Mouse (Mus musculus) CH12.LX (cell line): ENCODE data around the gene Slc38a2.

Experiments used
- CHD1 ChIP-seq: IDR thresholded peaks from 2 replicates; pipeline ENCODE4 v1.6.1; 2012; ENCODE audit warnings: low read depth, low read length, improper control_type of control experiment, inconsistent platforms
- CTCF ChIP-seq, 2 experiments: IDR thresholded peaks in 1 of 2; conservative IDR thresholded peaks in 1 of 2; 2 replicates each; pipeline ENCODE4 v1.5.1; 2011 to 2012; ENCODE audit warnings: low read depth in 2 of 2, low read length in 2 of 2, improper control_type of control experiment in 1 of 2, inconsistent platforms in 1 of 2, mild to moderate bottlenecking in 1 of 2, moderate library complexity in 1 of 2
- E2F4 ChIP-seq: IDR thresholded peaks from 2 replicates; pipeline ENCODE4 v1.6.1; 2011; ENCODE audit warnings: low read depth, low read length, improper control_type of control experiment; ENCODE audit not compliant: insufficient replicate concordance
- EP300 ChIP-seq: IDR thresholded peaks from 2 replicates; pipeline ENCODE4 v1.6.1; 2011; ENCODE audit warnings: low read length, improper control_type of control experiment
- HCFC1 ChIP-seq: IDR thresholded peaks from 2 replicates; pipeline ENCODE4 v1.6.1; 2012; ENCODE audit warnings: low read depth, mild to moderate bottlenecking, inconsistent platforms, low read length, improper control_type of control experiment
- MAX ChIP-seq: IDR thresholded peaks from 2 replicates; pipeline ENCODE4 v1.6.1; 2011; ENCODE audit warnings: low read length, improper control_type of control experiment
- MYC ChIP-seq: IDR thresholded peaks from 2 replicates; pipeline ENCODE4 v1.6.1; 2011; ENCODE audit warnings: low read depth, mild to moderate bottlenecking, improper control_type of control experiment, low read length
- NELFE ChIP-seq: IDR thresholded peaks from 2 replicates; pipeline ENCODE4 v1.6.1; 2011; ENCODE audit warnings: low read depth, low read length, improper control_type of control experiment
- POLR2A ChIP-seq: IDR thresholded peaks from 2 replicates; pipeline ENCODE4 v1.6.1; 2011; ENCODE audit warnings: low read depth, mild to moderate bottlenecking, improper control_type of control experiment, low read length
- POLR2AphosphoS2 ChIP-seq: IDR thresholded peaks from 2 replicates; pipeline ENCODE4 v1.6.1; 2011; ENCODE audit warnings: low read depth, low read length, improper control_type of control experiment
- SIN3A ChIP-seq: IDR thresholded peaks from 2 replicates; pipeline ENCODE4 v1.6.1; 2012; ENCODE audit warnings: low read length, improper control_type of control experiment, inconsistent platforms
- USF1 ChIP-seq: IDR thresholded peaks from 2 replicates; pipeline ENCODE4 v1.6.1; 2014; ENCODE audit warnings: low read depth, mild to moderate bottlenecking, inconsistent platforms, low read length, improper control_type of control experiment
- ZKSCAN1 ChIP-seq: IDR thresholded peaks from 2 replicates; pipeline ENCODE4 v1.6.1; 2012; ENCODE audit warnings: low read depth, inconsistent platforms, low read length, improper control_type of control experiment, borderline replicate concordance
- ZNF384 ChIP-seq: IDR thresholded peaks from 2 replicates; pipeline ENCODE4 v1.6.1; 2012; ENCODE audit warnings: low read depth, low read length, improper control_type of control experiment, inconsistent platforms

- no peak for TF ChIP-seq POLR2AphosphoS2
- no peak for TF ChIP-seq MAX
- no peak for TF ChIP-seq EP300
- TF ChIP-seq CHD1 = no peak
- TF ChIP-seq CTCF (conservative IDR thresholded peaks at IDR 0.05 in 1 of 2, IDR thresholded peaks at IDR 0.05 in 1 of 2; ENCODE audit: low read depth in 2 of 2, low read length in 2 of 2) = no peak
- TF ChIP-seq USF1 = no peak
- TF ChIP-seq POLR2A = no peak
- TF ChIP-seq ZNF384 = no peak
- TF ChIP-seq E2F4 = no peak
- no peak for TF ChIP-seq MYC
- no peak for TF ChIP-seq SIN3A
- no peak for TF ChIP-seq ZKSCAN1
- no peak for TF ChIP-seq NELFE
- TF ChIP-seq HCFC1 = no peak
Observed at GRCm38 (mm10) chr15:96675744-96676143, 23.8 kb downstream of the Slc38a2 start.
